In the genomic region with DNA sequence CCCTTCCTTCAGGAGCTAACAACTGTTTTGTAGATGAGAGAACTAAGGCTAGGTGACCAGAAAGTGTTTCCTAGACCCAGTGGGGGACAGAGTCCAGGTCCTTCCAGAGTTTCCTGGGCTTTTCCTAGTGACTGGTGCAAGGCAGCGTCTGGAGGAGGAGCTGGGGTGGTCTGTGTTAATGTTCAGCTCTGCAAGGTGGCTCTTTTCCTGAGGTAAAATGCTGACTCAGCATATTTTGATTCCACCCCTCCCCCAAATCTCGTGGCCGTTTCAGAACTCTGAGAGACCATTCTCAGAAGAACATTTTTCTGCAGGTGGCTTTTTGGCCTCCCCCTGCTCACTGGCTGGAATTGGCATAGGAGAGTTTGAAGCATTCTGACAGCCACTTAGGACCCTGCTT, we compare ENCODE assay signal across 24 mouse cellular contexts.
"Had no signal": no experiment of that assay in that cellular context is flagged by ENCODE, and none has a peak within 500 bp of the region (broad histone marks: within the 10 kb centered on the region; RNA-seq: fewer than 3 reads in every experiment).

No protein-coding gene starts in this region.

- H3K9me3 ChIP-seq: heart, embryonic 10.5 days; heart, embryonic 12.5 days; hindbrain, embryonic 10.5 days; hindbrain, embryonic 12.5 days; intestine, embryonic 15.5 days; kidney, embryonic 15.5 days; limb, embryonic 10.5 days; limb, embryonic 12.5 days; liver, embryonic 13.5 days; liver, embryonic 15.5 days had no signal

- DNase-seq: gastrocnemius, postnatal 14 days; gastrocnemius, postnatal 36 days; heart, adult 11 months; heart, postnatal 10 days; heart, postnatal 4 days; kidney, adult 2 months; kidney, adult 9 months; kidney, postnatal 14 days; kidney, postnatal 36 days; layer of hippocampus, adult 9-11 months; layer of hippocampus, postnatal 36 days; liver; liver, embryonic 13.5 days had no signal

- H3K9ac ChIP-seq: heart, embryonic 12.5 days; hindbrain, embryonic 12.5 days; hindbrain, embryonic 14.5 days; intestine, embryonic 15.5 days; kidney, embryonic 15.5 days; limb, embryonic 12.5 days; liver, embryonic 13.5 days; liver, embryonic 15.5 days had no signal

- H3K4me1 ChIP-seq: intestine, embryonic 15.5 days; liver, embryonic 13.5 days; liver, embryonic 15.5 days had no signal

- H3K27ac ChIP-seq: heart, embryonic 10.5 days; hindbrain, embryonic 10.5 days; hindbrain, embryonic 12.5 days; hindbrain, embryonic 14.5 days; intestine, embryonic 15.5 days; kidney, embryonic 15.5 days; kidney, postnatal 0 days; limb, embryonic 10.5 days; limb, embryonic 12.5 days; liver, embryonic 13.5 days; liver, embryonic 15.5 days had no signal

- H3K27me3 ChIP-seq: heart, embryonic 12.5 days; hindbrain, embryonic 12.5 days; intestine, embryonic 15.5 days; kidney, embryonic 15.5 days; limb, embryonic 12.5 days; liver, embryonic 13.5 days; liver, embryonic 15.5 days had no signal

- H3K4me3 ChIP-seq: heart, embryonic 10.5 days; heart, embryonic 12.5 days; hindbrain, embryonic 10.5 days; hindbrain, embryonic 12.5 days; intestine, embryonic 15.5 days; kidney, embryonic 15.5 days; limb, embryonic 10.5 days; limb, embryonic 12.5 days; liver, embryonic 13.5 days; liver, embryonic 15.5 days had no signal

- H3K36me3 ChIP-seq: heart, embryonic 10.5 days; hindbrain, embryonic 10.5 days; hindbrain, embryonic 12.5 days; intestine, embryonic 15.5 days; kidney, embryonic 15.5 days; limb, embryonic 10.5 days; limb, embryonic 12.5 days; liver, embryonic 13.5 days; liver, embryonic 15.5 days had no signal
